Mouse (Mus musculus) midbrain, embryonic 13.5 days (tissue): ENCODE measurements around the gene Jmjd1c. TPM values are rescaled to one million over a fixed set of nuclear protein-coding genes. Genes with fewer than 3 reads are reported as not detected.
"Not testable (repeated sequence)": the region's sequence is repeated elsewhere in the genome, so short reads cannot be mapped to it uniquely, and the experiment has no call there.

Experiments
- ATAC-seq: fragments of 200-750 bp; cut with Nextera tagmentation; 2 replicates; pipeline ENCODE4 v1.8.0; 2017; ENCODE audit warnings: mild to moderate bottlenecking, moderate TSS enrichment, moderate library complexity
- H3K27ac ChIP-seq: fragments of 300-500 bp; sonication (generic); 2 replicates; pipeline ENCODE4 v1.5.1; 2015; ENCODE audit warnings: inconsistent platforms, mild to moderate bottlenecking, moderate library complexity
- H3K27me3 ChIP-seq: fragments of 300-500 bp; sonication (generic); 2 replicates; pipeline ENCODE4 v1.6.1; 2015; ENCODE audit warnings: mild to moderate bottlenecking, inconsistent platforms
- H3K36me3 ChIP-seq: fragments of 300-500 bp; sonication (generic); 2 replicates; pipeline ENCODE4 v1.6.1; 2015; ENCODE audit warnings: mild to moderate bottlenecking, inconsistent platforms
- H3K4me1 ChIP-seq: fragments of 300-500 bp; sonication (generic); replicated peaks from 2 replicates; pipeline ENCODE4 v1.6.1; 2015; ENCODE audit warnings: inconsistent platforms
- H3K4me2 ChIP-seq: fragments of 300-500 bp; sonication (generic); replicated peaks from 2 replicates; pipeline ENCODE4 v1.6.1; 2015; ENCODE audit warnings: moderate library complexity, mild to moderate bottlenecking, inconsistent platforms
- H3K4me3 ChIP-seq: fragments of 300-500 bp; sonication (generic); replicated peaks from 2 replicates; pipeline ENCODE4 v1.5.1; 2015; ENCODE audit warnings: mild to moderate bottlenecking, inconsistent platforms
- H3K9ac ChIP-seq: fragments of 300-500 bp; sonication (generic); replicated peaks from 2 replicates; pipeline ENCODE4 v1.6.1; 2015; ENCODE audit warnings: mild to moderate bottlenecking, inconsistent platforms
- H3K9me3 ChIP-seq: fragments of 300-500 bp; sonication (generic); 2 replicates; pipeline ENCODE4 v1.6.1; 2016; ENCODE audit warnings: mild to moderate bottlenecking, inconsistent platforms
- WGBS: fragments of 180-500 bp; shearing (Covaris S2); methylation state at CpG from one replicate; pipeline ENCODE4 v1.1.7; 2015; 5-methylcytosine and 5-hydroxymethylcytosine counted together
- polyA plus RNA-seq: library from polyadenylated mRNA; unstranded; fragments of >200 nt; fragmentation: Nextera tagmentation; extraction: Ambion mirVana; gene quantifications from 2 replicates; pipeline ENCODE4 v1.2.1, GENCODE M21; 2015

Gene Jmjd1c
- polyA plus RNA-seq, 1 experiment from 2014 or later: 56.1 TPM

GRCm38 (mm10) chr10:67108096-67108495, 12.2 kb downstream of the Jmjd1c start:
- H3K9ac ChIP-seq: no peak overlapping the region
- H3K4me1 ChIP-seq: peaks cover 75% of the 10 kb centered on the region
- no peak overlapping the region for H3K4me2 ChIP-seq
- H3K36me3 ChIP-seq: no peaks in the 10 kb centered on the region
- no peaks in the 10 kb centered on the region for H3K27me3 ChIP-seq
- ATAC-seq: no peak
- no peak overlapping the region for H3K27ac ChIP-seq
- no peak overlapping the region for H3K4me3 ChIP-seq
- H3K9me3 ChIP-seq: no peaks in the 10 kb centered on the region
- WGBS: 56% methylated on average over 9 of the region's 9 CpGs

DNA sequence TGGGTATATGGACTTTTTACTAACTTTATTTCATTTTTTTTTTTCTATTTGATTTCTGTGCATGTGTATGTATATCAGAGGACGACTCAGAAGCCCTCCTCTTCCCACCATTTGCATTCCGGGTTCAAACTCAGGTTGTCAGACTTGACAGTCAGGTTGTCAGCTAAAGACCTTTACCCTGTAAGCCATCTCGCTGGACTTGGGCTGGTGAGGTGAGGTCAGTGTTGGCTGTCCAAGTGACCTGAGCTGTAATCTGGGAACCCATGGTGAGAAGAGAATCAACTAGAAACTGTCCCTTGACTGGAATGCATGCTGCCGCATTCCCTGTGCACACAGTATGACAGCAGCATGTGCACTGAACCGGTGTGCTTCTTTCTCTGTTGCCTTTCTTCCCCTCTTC, 13.7 kb downstream of the Jmjd1c start:
- Histone ChIP-seq H3K36me3 (no peaks in the 10 kb centered on the region), H3K4me2 (no peak overlapping the region), H3K27ac (no peak overlapping the region), H3K4me1 (peaks cover 64% of the 10 kb centered on the region), H3K4me3 (no peak overlapping the region), H3K9ac (no peak overlapping the region), H3K27me3 (no peaks in the 10 kb centered on the region), H3K9me3 (no peaks in the 10 kb centered on the region)
- 87% methylated on average over 5 of the region's 5 CpGs for WGBS
- no peak for ATAC-seq

DNA sequence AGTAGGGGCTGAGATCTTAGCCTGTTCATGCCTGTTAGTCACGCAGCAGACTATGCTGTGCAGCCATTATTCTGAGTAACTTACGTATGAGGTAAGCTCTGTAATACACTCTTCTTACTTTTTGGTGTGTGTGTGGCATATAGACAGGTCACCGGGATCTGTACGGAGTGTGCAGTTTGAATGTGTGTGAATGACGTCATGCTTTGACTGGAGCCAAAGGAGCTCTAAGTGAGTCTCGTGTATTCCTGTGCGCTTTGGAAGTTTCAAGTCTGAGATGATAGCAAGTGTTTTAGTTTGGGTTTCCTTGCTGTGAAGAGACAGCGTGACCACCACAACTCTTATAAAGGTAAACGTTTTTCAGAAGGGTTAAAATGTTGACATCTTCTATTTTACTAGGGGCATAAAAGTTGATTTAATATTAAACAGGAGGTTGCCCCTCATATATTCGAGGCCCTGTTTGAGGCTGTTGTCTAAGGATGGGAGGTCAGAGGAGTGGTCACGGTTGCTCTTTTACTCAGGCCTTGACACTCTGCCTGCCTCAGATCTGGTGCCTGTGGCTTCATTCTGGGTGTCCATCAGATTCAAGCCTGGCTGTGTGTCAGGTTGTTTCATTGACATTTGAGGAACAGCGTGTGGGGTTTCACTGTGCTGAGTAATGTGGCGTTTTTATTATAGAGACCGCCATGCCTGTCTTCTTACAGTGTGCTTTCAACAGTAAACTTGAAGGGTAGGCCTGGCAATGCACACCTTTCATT, 15.3 kb downstream of the Jmjd1c start:
- Histone ChIP-seq H3K36me3 (no peaks in the 10 kb centered on the region), H3K9me3 (no peaks in the 10 kb centered on the region), H3K27me3 (no peaks in the 10 kb centered on the region), H3K27ac (no peak overlapping the region), H3K4me3 (no peak overlapping the region), H3K4me2 (no peak overlapping the region), H3K4me1 (peaks cover 64% of the 10 kb centered on the region), H3K9ac (no peak overlapping the region)
- no peak for ATAC-seq
- WGBS: 74% methylated on average over 14 of the region's 14 CpGs

GRCm38 (mm10) chr10:67111799-67112177, 15.9 kb downstream of the Jmjd1c start:
- Histone ChIP-seq H3K4me1 (peaks cover 64% of the 10 kb centered on the region), H3K4me3 (no peak overlapping the region), H3K27me3 (no peaks in the 10 kb centered on the region), H3K27ac (no peak overlapping the region), H3K9me3 (no peaks in the 10 kb centered on the region), H3K9ac (no peak overlapping the region), H3K36me3 (no peaks in the 10 kb centered on the region), H3K4me2 (no peak overlapping the region)
- WGBS: 92% methylated on average over 5 of the region's 5 CpGs
- ATAC-seq: no peak

- not testable (repeated sequence) for H3K4me3 ChIP-seq, H3K27ac ChIP-seq, H3K36me3 ChIP-seq, ATAC-seq, H3K27me3 ChIP-seq, H3K9ac ChIP-seq, H3K9me3 ChIP-seq, H3K4me2 ChIP-seq
- peaks cover 58% of the 10 kb centered on the region for H3K4me1 ChIP-seq
- WGBS: 93% methylated on average over 5 of the region's 5 CpGs
Measured at GRCm38 (mm10) chr10:67112967-67113366, 17.0 kb downstream of the Jmjd1c start.

DNA sequence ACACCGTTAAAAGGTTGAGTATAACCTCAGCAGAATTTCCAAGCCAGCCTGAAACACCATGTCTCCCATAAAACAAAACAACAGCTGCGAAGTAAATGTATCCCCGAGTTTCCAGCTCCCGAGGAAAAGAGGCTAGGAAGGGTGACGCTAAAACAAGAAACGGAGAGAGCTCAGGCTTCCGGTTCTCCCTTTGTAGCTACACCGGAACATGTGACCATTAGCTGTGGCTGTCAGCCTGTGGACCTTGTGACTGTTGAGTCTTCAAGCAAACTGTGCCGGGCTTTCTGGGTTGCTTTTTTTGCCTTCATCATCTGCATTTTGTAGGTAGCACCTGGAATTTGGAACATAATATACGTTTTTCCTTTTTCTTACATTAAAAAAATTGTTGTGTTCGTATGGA, 17.9 kb downstream of the Jmjd1c start:
- Histone ChIP-seq H3K4me1 (peaks cover 50% of the 10 kb centered on the region), H3K27ac (no peak overlapping the region), H3K36me3 (no peaks in the 10 kb centered on the region), H3K27me3 (no peaks in the 10 kb centered on the region), H3K9ac (no peak overlapping the region), H3K4me2 (no peak overlapping the region), H3K4me3 (no peak overlapping the region), H3K9me3 (no peaks in the 10 kb centered on the region)
- no peak for ATAC-seq
- 97% methylated on average over 11 of the region's 11 CpGs for WGBS

DNA sequence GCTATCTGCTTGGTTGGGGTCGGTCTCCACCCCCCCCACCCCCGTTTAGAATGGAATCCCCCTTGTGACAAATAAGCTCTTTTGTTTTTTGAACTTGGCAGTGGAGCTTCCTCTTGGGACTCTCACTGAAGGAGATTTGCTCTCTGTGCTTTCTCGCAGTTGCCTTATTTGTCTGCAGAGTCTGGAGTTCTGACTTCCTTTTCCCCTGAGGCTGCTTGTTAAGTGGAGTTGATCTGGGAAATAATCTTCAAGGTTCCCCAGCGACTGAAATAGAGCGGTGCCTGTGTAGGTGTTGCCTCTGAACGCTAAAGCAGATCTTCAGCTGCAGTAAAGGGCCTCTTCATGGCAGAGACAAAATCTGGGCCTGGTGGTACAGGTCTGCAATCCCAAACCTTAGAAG, 19.2 kb downstream of the Jmjd1c start:
- Histone ChIP-seq H3K27ac (peak overlapping the region; percentile 41), H3K9ac (no peak overlapping the region), H3K27me3 (no peaks in the 10 kb centered on the region), H3K36me3 (no peaks in the 10 kb centered on the region), H3K4me3 (no peak overlapping the region), H3K9me3 (no peaks in the 10 kb centered on the region), H3K4me2 (no peak overlapping the region), H3K4me1 (peaks cover 53% of the 10 kb centered on the region)
- ATAC-seq: no peak
- WGBS: 17% methylated on average over 6 of the region's 6 CpGs

GRCm38 (mm10) chr10:67115666-67116091, 19.8 kb downstream of the Jmjd1c start:
- no peaks in the 10 kb centered on the region for H3K27me3 ChIP-seq
- H3K4me3 ChIP-seq: no peak overlapping the region
- H3K27ac ChIP-seq: peak overlapping the region; percentile 41; the same call in 1 of the 2 replicates
- 35% methylated on average over 5 of the region's 5 CpGs for WGBS
- H3K9ac ChIP-seq: no peak overlapping the region
- peak; percentile 43; the same call in 1 of the 2 replicates for ATAC-seq
- peaks cover 52% of the 10 kb centered on the region for H3K4me1 ChIP-seq
- no peak overlapping the region for H3K4me2 ChIP-seq
- H3K9me3 ChIP-seq: no peaks in the 10 kb centered on the region
- H3K36me3 ChIP-seq: no peaks in the 10 kb centered on the region

GRCm38 (mm10) chr10:67116251-67116650, 20.3 kb downstream of the Jmjd1c start:
- peak overlapping the region; percentile 53; the same call in 1 of the 2 replicates for H3K27ac ChIP-seq
- H3K27me3 ChIP-seq: no peaks in the 10 kb centered on the region
- no peak overlapping the region for H3K4me2 ChIP-seq
- no peak overlapping the region for H3K4me3 ChIP-seq
- no peaks in the 10 kb centered on the region for H3K9me3 ChIP-seq
- no peak for ATAC-seq
- no peaks in the 10 kb centered on the region for H3K36me3 ChIP-seq
- peaks cover 47% of the 10 kb centered on the region for H3K4me1 ChIP-seq
- peak overlapping the region; percentile 23; the same call in 1 of the 2 replicates for H3K9ac ChIP-seq
- WGBS: 62% methylated on average over 8 of the region's 8 CpGs

DNA sequence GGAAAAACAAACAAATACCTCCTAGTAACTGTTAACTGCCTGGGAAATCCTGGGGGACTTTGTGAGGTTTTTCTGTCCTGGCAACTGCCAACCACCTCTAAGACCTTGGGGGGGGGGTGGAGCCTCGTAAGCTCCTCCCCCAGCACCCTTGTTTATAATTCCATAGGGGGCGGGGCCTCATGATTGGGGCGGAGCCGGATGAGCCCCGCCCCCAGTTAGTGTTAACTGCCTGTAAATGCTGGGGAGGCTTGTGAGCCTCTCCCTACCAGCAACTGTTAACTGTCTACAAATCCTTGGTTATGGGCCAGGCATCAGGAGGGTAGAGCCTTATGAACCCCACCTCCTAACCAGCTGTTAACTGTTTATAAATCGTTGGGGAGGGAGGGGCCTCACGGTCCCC, 23.4 kb downstream of the Jmjd1c start:
- Histone ChIP-seq H3K27ac (no peak overlapping the region), H3K9ac (no peak overlapping the region), H3K27me3 (no peaks in the 10 kb centered on the region), H3K4me3 (no peak overlapping the region), H3K36me3 (no peaks in the 10 kb centered on the region), H3K4me1 (peaks cover 47% of the 10 kb centered on the region), H3K9me3 (no peaks in the 10 kb centered on the region), H3K4me2 (no peak overlapping the region)
- ATAC-seq: no peak
- WGBS: 81% methylated on average over 7 of the region's 7 CpGs

DNA sequence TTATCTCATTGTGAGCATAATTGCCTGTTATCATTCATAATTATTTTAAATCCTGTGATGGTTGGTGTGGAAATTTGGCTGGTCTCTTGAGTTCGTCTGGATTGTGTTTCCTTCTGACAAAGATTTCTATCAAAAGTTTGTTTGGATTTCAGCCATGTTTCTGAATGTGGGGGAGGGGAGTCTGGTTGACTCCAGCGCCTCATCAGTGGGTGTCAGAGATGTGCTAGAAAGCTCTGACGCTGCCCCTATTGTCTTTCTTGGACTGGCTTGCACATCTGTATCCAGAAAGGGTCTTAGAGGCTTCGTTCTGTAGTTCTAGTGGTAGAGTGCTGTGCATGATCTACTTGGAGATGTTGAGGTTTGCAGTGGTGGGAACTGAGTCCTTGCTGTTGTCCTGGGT, 24.3 kb downstream of the Jmjd1c start:
- ATAC-seq: no peak
- H3K4me1 ChIP-seq: peaks cover 38% of the 10 kb centered on the region
- no peaks in the 10 kb centered on the region for H3K36me3 ChIP-seq
- WGBS: 69% methylated on average over 4 of the region's 4 CpGs
- no peak overlapping the region for H3K4me2 ChIP-seq
- H3K9me3 ChIP-seq: no peaks in the 10 kb centered on the region
- H3K9ac ChIP-seq: no peak overlapping the region
- no peaks in the 10 kb centered on the region for H3K27me3 ChIP-seq
- no peak overlapping the region for H3K27ac ChIP-seq
- no peak overlapping the region for H3K4me3 ChIP-seq

- WGBS: 49% methylated on average over 2 of the region's 2 CpGs
- no peaks in the 10 kb centered on the region for H3K36me3 ChIP-seq
Measured at GRCm38 (mm10) chr10:67120640-67121039, 24.7 kb downstream of the Jmjd1c start.

DNA sequence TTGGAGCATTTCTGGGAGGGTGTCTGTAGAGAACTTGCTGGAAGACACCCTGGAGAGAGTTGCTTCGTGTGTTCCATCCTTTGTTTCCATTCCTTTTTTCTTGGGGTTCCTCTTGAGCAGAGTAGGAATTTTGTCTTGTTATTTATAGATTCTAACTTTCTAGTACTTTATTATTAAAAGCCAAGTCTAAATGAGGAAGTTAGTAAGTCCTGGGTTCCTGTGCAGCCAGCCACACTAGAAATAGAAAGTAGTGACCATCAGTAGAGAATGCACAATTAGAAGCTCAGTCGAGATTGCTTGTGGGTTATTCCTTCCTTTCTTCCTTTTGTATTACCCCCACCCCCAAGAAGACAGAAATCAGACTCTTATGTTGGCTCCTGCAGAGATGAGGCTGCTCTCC, 27.8 kb downstream of the Jmjd1c start:
- Histone ChIP-seq H3K27ac (no peak overlapping the region), H3K4me2 (no peak overlapping the region)
- WGBS: 63% methylated on average over 2 of the region's 2 CpGs

More at GRCm38 (mm10) chr10:67120640-67121039, 24.7 kb downstream of the Jmjd1c start:
- Histone ChIP-seq H3K9me3 (no peaks in the 10 kb centered on the region), H3K9ac (no peak overlapping the region), H3K27me3 (no peaks in the 10 kb centered on the region), H3K4me3 (no peak overlapping the region), H3K27ac (no peak overlapping the region), H3K4me2 (no peak overlapping the region), H3K4me1 (peaks cover 38% of the 10 kb centered on the region)
- no peak for ATAC-seq

More for the DNA sequence above, 27.8 kb downstream of the Jmjd1c start:
- no peak overlapping the region for H3K4me3 ChIP-seq
- H3K9ac ChIP-seq: no peak overlapping the region
- peaks cover 39% of the 10 kb centered on the region for H3K4me1 ChIP-seq
- H3K9me3 ChIP-seq: no peaks in the 10 kb centered on the region
- H3K36me3 ChIP-seq: no peaks in the 10 kb centered on the region
- no peaks in the 10 kb centered on the region for H3K27me3 ChIP-seq
- ATAC-seq: no peak
